ENCODE assay signal across 9 mouse cellular contexts in the genomic region with DNA sequence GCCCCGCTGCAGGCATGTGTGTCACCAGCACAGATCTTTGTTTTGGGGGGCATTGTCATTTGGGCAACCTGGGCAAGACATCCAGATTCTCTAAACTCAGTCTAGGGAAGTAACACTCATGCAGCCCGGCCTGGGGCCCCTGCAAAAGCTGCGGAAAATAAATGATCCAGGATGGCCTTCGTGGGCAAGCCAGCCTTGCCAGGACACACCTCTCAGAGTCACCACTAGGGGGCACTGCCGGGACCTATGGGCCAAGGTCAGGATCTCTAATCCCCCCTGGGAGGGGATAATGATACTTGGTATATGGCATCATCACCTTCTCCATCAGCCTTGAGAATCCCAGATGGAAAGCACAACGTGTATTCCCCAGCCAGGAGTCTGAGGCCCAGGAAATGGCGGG. TPM values are rescaled to one million over a fixed set of nuclear protein-coding genes. Genes with fewer than 3 reads are reported as not detected.
A peak's percentile ranks its signal among the peaks of the same experiment; 100 is the strongest.
DNase-seq lines count a peak whose midpoint lies in the region; ATAC-seq and TF ChIP-seq lines count a peak whose summit lies in the region.
"Had no signal": no experiment of that assay in that cellular context is flagged by ENCODE, and none has a peak within 500 bp of the region (broad histone marks: within the 10 kb centered on the region; RNA-seq: fewer than 3 reads in every experiment).

No protein-coding gene starts in this region.

- no peak overlapping the region for H3K4me2 ChIP-seq in hindbrain, embryonic 11.5 days (replicated peaks; ENCODE audit: low read depth, low read length)
- no peak overlapping the region for H3K4me2 ChIP-seq in hindbrain, embryonic 14.5 days (replicated peaks)
- H3K4me2 ChIP-seq in heart, embryonic 11.5 days = no peak overlapping the region
- no peak overlapping the region for H3K4me2 ChIP-seq in liver, embryonic 14.5 days (ENCODE audit: low read depth)
- H3K4me2 ChIP-seq: embryonic facial prominence, embryonic 13.5 days had no signal

- H3K9me3 ChIP-seq in hindbrain, embryonic 11.5 days (ENCODE audit: control insufficient read depth, low read length) = no peaks in the 10 kb centered on the region
- no peaks in the 10 kb centered on the region for H3K9me3 ChIP-seq in hindbrain, embryonic 14.5 days (ENCODE audit: control insufficient read depth, low read length)
- H3K9me3 ChIP-seq in heart, embryonic 11.5 days (replicated peaks; ENCODE audit: control insufficient read depth, low read length) = no peaks in the 10 kb centered on the region
- no peaks in the 10 kb centered on the region for H3K9me3 ChIP-seq in liver, embryonic 14.5 days (ENCODE audit: control insufficient read depth, low read length)
- H3K9me3 ChIP-seq: embryonic facial prominence, embryonic 13.5 days had no signal

- no peak for ATAC-seq in hindbrain, embryonic 11.5 days (ENCODE audit: low FRiP score)
- no peak for ATAC-seq in hindbrain, embryonic 14.5 days (ENCODE audit: low FRiP score)
- ATAC-seq in CD4-positive, CD25-positive, alpha-beta regulatory T cell, adult 4 months = peak; percentile 14
- no peak for ATAC-seq in heart, embryonic 11.5 days (replicated peaks; ENCODE audit: insufficient number of reproducible peaks, low FRiP score, low TSS enrichment)
- ATAC-seq in liver, embryonic 14.5 days (ENCODE audit: insufficient read depth) = no peak
- ATAC-seq in monocyte, adult 5-6 weeks (replicated peaks; ENCODE audit: insufficient number of reproducible peaks, low FRiP score, low TSS enrichment, poor library complexity, severe bottlenecking) = no peak

- H3K4me1 ChIP-seq in hindbrain, embryonic 11.5 days (replicated peaks; ENCODE audit: control insufficient read depth, insufficient read depth, low read length) = no peaks in the 10 kb centered on the region
- H3K4me1 ChIP-seq in hindbrain, embryonic 14.5 days (replicated peaks; ENCODE audit: control insufficient read depth, insufficient read depth, low read length) = no peaks in the 10 kb centered on the region
- no peaks in the 10 kb centered on the region for H3K4me1 ChIP-seq in bone marrow macrophage, adult 2 months (ENCODE audit: control insufficient read depth, insufficient read depth, low read length)
- H3K4me1 ChIP-seq in heart, embryonic 11.5 days (ENCODE audit: control insufficient read depth, insufficient read depth, low read length) = peaks cover 67% of the 10 kb centered on the region
- H3K4me1 ChIP-seq in liver, embryonic 14.5 days (replicated peaks; ENCODE audit: control insufficient read depth in 2 of 2, insufficient read depth in 2 of 2, low read length in 1 of 2) = no peaks in the 10 kb centered on the region

- no peak for TF ChIP-seq EP300 in liver, embryonic 14.5 days (IDR thresholded peaks at IDR 0.05; ENCODE audit: low read depth)

- H3K4me3 ChIP-seq in hindbrain, embryonic 11.5 days (ENCODE audit: low read depth, low read length) = no peak overlapping the region
- no peak overlapping the region for H3K4me3 ChIP-seq in hindbrain, embryonic 14.5 days (replicated peaks; ENCODE audit: low read length)
- no peak overlapping the region for H3K4me3 ChIP-seq in bone marrow macrophage, adult 2 months (ENCODE audit: insufficient read depth, low read length)
- H3K4me3 ChIP-seq in heart, embryonic 11.5 days (ENCODE audit: low read depth, low read length) = no peak overlapping the region
- H3K4me3 ChIP-seq in liver, embryonic 14.5 days (ENCODE audit: insufficient read depth in 1 of 2, low read depth in 2 of 2, low read length in 2 of 2) = no peak overlapping the region
- H3K4me3 ChIP-seq: embryonic facial prominence, embryonic 13.5 days had no signal

- no peak overlapping the region for H3K9ac ChIP-seq in hindbrain, embryonic 11.5 days (ENCODE audit: low read depth, low read length)
- no peak overlapping the region for H3K9ac ChIP-seq in hindbrain, embryonic 14.5 days
- H3K9ac ChIP-seq in heart, embryonic 11.5 days (ENCODE audit: low read depth, low read length) = no peak overlapping the region
- no peak overlapping the region for H3K9ac ChIP-seq in liver, embryonic 14.5 days (replicated peaks)
- H3K9ac ChIP-seq: embryonic facial prominence, embryonic 13.5 days had no signal

- DNase-seq in hindbrain, embryonic 11.5 days (ENCODE audit: low spot score) = peak; percentile 61
- no peak for DNase-seq in hindbrain, embryonic 14.5 days (ENCODE audit: low spot score)
- peak in 1 of 3 experiments; percentile 11 for DNase-seq in liver, embryonic 14.5 days (ENCODE audit: low read depth in 3 of 3, low spot score in 3 of 3)
- DNase-seq in splenic B cell, adult 2 months (ENCODE audit: low read depth, low spot score) = peak; percentile 76

- H3K27me3 ChIP-seq in hindbrain, embryonic 11.5 days (ENCODE audit: control insufficient read depth, insufficient read depth, low read length) = no peaks in the 10 kb centered on the region
- H3K27me3 ChIP-seq in hindbrain, embryonic 14.5 days (ENCODE audit: control insufficient read depth, insufficient read depth, low read length) = no peaks in the 10 kb centered on the region
- H3K27me3 ChIP-seq in heart, embryonic 11.5 days (ENCODE audit: control insufficient read depth, insufficient read depth, low read length) = peaks cover 3% of the 10 kb centered on the region; the same call in 1 of the 2 replicates
- no peaks in the 10 kb centered on the region for H3K27me3 ChIP-seq in liver, embryonic 14.5 days (ENCODE audit: control insufficient read depth, insufficient read depth, low read length)
- no peaks in the 10 kb centered on the region for H3K27me3 ChIP-seq in splenic B cell, adult 2 months (ENCODE audit: control insufficient read depth, insufficient read depth, low read length, poor library complexity, severe bottlenecking)
- H3K27me3 ChIP-seq: embryonic facial prominence, embryonic 13.5 days had no signal

- no peaks in the 10 kb centered on the region for H3K36me3 ChIP-seq in hindbrain, embryonic 11.5 days (ENCODE audit: control insufficient read depth, insufficient read depth, low read length)
- no peaks in the 10 kb centered on the region for H3K36me3 ChIP-seq in hindbrain, embryonic 14.5 days (replicated peaks; ENCODE audit: control insufficient read depth, insufficient read depth)
- no peaks in the 10 kb centered on the region for H3K36me3 ChIP-seq in heart, embryonic 11.5 days (ENCODE audit: control insufficient read depth, insufficient read depth, low read length)
- no peaks in the 10 kb centered on the region for H3K36me3 ChIP-seq in liver, embryonic 14.5 days (replicated peaks; ENCODE audit: control insufficient read depth, insufficient read depth, low read depth)
- no peaks in the 10 kb centered on the region for H3K36me3 ChIP-seq in splenic B cell, adult 2 months (ENCODE audit: control insufficient read depth, insufficient read depth, low read length, poor library complexity, severe bottlenecking)
- H3K36me3 ChIP-seq: embryonic facial prominence, embryonic 13.5 days had no signal

- no peak overlapping the region for H3K27ac ChIP-seq in hindbrain, embryonic 11.5 days (ENCODE audit: low read depth, low read length)
- H3K27ac ChIP-seq in hindbrain, embryonic 14.5 days = no peak overlapping the region
- no peak overlapping the region for H3K27ac ChIP-seq in bone marrow macrophage, adult 2 months (ENCODE audit: insufficient read depth, low read depth, low read length)
- peak overlapping the region; percentile 73 for H3K27ac ChIP-seq in heart, embryonic 11.5 days (ENCODE audit: low read depth, low read length)
- no peak overlapping the region for H3K27ac ChIP-seq in liver, embryonic 14.5 days
- H3K27ac ChIP-seq: embryonic facial prominence, embryonic 13.5 days had no signal

- TF ChIP-seq CTCF in bone marrow macrophage, adult 2 months (IDR thresholded peaks at IDR 0.05; ENCODE audit: low read depth, low read length) = peak; percentile 97
- TF ChIP-seq CTCF in liver, embryonic 14.5 days (IDR thresholded peaks at IDR 0.05; ENCODE audit: low read depth) = peak; percentile 81

- TF ChIP-seq POLR2A in bone marrow macrophage, adult 2 months (IDR thresholded peaks at IDR 0.05; ENCODE audit: borderline replicate concordance, low read depth, low read length) = no peak

- WGBS in hindbrain, embryonic 11.5 days = 45% methylated on average over 7 of the region's 7 CpGs
- 56% methylated on average over 7 of the region's 7 CpGs for WGBS in hindbrain, embryonic 14.5 days
- WGBS in heart, embryonic 11.5 days (ENCODE audit: insufficient replicate concordance) = 30% methylated on average over 7 of the region's 7 CpGs
- 36% methylated on average over 7 of the region's 7 CpGs for WGBS in liver, embryonic 14.5 days (ENCODE audit: insufficient replicate concordance)

RNA-seq across cellular contexts. Expression of a gene that starts 37.9 kb away (rescaled TPM):
- polyA plus RNA-seq in hindbrain, embryonic 11.5 days (2014; fragmentation: Nextera tagmentation; extraction: Ambion mirVana) = 3.1 and 5.5 TPM in 2 replicates
- 3.8 and 6.3 TPM in 2 replicates for polyA plus RNA-seq in hindbrain, embryonic 14.5 days (2014; fragmentation: Nextera tagmentation; extraction: Ambion mirVana)
- 1 to 10 TPM; 4.9 to 9.7 TPM for polyA plus RNA-seq in CD4-positive, CD25-positive, alpha-beta regulatory T cell, adult 4 months (2017; shearing (Covaris generic))
- not detected in 2 replicates for polyA plus RNA-seq in bone marrow macrophage, adult 2 months (2012; ENCODE audit: insufficient read depth, insufficient read length, missing spikeins)
- polyA plus RNA-seq in heart, embryonic 11.5 days (2014; fragmentation: Nextera tagmentation; extraction: Ambion mirVana) = 12.9 and 15.1 TPM in 2 replicates
- 18.1 and 21.9 TPM in 2 replicates for polyA plus RNA-seq in liver, embryonic 14.5 days (2012; rRNA removed)
- 25.9 and 34.9 TPM in 2 replicates for polyA plus RNA-seq in liver, embryonic 14.5 days (2014; fragmentation: Nextera tagmentation; extraction: Ambion mirVana)
- not detected in 3 replicates for total RNA-seq in monocyte, adult 5-6 weeks (2017)

RNA-seq across cellular contexts. Expression of a gene that starts 45.2 kb away (rescaled TPM):
- 2.4 and 2.6 TPM in 2 replicates for polyA plus RNA-seq in hindbrain, embryonic 11.5 days (2014; fragmentation: Nextera tagmentation; extraction: Ambion mirVana)
- 2.3 and 3.7 TPM in 2 replicates for polyA plus RNA-seq in hindbrain, embryonic 14.5 days (2014; fragmentation: Nextera tagmentation; extraction: Ambion mirVana)
- not detected for polyA plus RNA-seq in CD4-positive, CD25-positive, alpha-beta regulatory T cell, adult 4 months (2017; shearing (Covaris generic))
- not detected in 2 replicates for polyA plus RNA-seq in bone marrow macrophage, adult 2 months (2012; ENCODE audit: insufficient read depth, insufficient read length, missing spikeins)
- polyA plus RNA-seq in heart, embryonic 11.5 days (2014; fragmentation: Nextera tagmentation; extraction: Ambion mirVana) = 0.47 and 0.63 TPM in 2 replicates
- 0.02 TPM in 1 of 2 replicates, not detected in the other for polyA plus RNA-seq in liver, embryonic 14.5 days (2012; rRNA removed)
- not detected in 2 replicates for polyA plus RNA-seq in liver, embryonic 14.5 days (2014; fragmentation: Nextera tagmentation; extraction: Ambion mirVana)
- total RNA-seq in monocyte, adult 5-6 weeks (2017) = not detected in 3 replicates
